Mouse (Mus musculus): ENCODE data around the gene Trim38. TPM values are rescaled to one million over a fixed set of nuclear protein-coding genes. Genes with fewer than 3 reads are reported as not detected.

Gene Trim38
- total RNA-seq, 2 experiments from 2014 or later = not detected

DNA sequence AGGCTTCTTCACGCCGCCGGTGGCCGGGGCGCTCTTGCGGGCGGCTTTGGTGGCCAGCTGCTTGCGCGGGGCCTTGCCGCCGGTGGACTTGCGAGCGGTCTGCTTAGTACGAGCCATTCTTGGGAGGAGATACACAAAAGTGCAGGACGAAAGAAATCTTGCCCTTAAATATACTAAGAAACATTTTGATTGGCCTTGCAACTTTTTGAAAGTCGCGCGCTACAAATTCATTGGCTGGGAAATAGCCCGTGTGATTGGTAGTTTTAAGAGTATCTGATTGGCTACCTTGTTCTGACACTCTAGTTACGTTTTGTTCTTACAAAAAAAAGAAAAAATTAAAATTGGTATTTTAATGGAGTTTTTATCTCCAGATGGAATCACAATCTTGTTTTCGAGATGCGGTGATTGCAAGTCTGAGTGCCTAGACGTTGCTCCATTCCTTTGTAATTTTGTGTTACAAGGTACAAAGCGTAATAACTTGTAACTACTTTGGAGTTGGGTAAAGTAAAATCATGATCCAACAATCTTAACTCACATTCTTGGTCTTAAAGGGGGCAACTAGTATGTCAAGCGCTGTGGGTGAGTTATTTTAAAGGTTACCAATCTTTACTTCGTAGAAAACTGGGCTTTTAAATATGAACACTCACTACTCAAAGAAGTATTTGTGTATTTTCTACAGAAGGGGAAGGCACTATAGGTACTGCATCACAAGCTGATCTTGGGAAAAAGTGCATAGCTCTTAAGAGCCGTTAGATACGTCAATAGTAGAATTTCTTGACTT, 24.1 kb upstream of the Trim38 start, which contains the start of gene Hist1h3c:
TSS of gene Hist1h3c (minus strand) at position 222 of the 781 bp plus-strand sequence.
- ATAC-seq (replicated peaks; ENCODE audit: low FRiP score, poor library complexity, severe bottlenecking) = peak; percentile 64

DNA sequence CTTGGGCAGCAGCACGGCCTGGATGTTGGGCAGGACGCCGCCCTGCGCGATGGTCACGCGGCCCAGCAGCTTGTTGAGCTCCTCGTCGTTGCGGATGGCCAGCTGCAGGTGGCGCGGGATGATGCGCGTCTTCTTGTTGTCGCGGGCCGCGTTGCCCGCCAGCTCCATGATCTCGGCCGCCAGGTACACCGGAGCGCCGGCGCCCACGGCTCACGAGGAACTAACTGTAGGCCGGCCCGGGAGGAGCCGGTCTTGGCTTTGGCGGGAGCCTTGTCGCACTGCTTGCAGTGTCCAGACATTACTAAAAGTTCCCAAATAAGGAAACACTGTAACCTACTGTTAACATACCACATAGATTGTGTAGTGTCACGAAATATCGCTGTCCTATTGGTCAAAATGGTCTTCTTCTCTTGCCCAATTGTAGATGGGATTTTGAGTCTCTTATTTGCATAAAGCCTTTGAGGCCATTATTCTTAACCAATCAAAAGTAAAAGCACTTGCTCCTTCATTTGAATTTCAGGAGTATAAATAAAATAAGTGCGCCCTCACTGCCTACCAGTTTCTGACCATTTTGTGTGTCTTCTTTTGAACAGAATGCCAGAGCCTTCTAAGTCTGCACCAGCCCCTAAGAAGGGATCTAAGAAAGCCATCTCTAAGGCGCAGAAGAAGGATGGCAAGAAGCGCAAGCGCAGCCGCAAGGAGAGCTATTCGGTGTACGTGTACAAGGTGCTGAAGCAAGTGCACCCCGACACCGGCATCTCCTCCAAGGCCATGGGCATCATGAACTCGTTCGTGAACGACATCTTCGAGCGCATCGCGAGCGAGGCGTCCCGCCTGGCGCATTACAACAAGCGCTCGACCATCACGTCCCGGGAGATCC, 23.3 kb upstream of the Trim38 start, which contains the start of gene Hist1h2bb:
TSS of gene Hist1h2bb (plus strand) at position 534 of the 880 bp plus-strand sequence.
- peak; percentile 76 for ATAC-seq (replicated peaks; ENCODE audit: low FRiP score, poor library complexity, severe bottlenecking)

DNA sequence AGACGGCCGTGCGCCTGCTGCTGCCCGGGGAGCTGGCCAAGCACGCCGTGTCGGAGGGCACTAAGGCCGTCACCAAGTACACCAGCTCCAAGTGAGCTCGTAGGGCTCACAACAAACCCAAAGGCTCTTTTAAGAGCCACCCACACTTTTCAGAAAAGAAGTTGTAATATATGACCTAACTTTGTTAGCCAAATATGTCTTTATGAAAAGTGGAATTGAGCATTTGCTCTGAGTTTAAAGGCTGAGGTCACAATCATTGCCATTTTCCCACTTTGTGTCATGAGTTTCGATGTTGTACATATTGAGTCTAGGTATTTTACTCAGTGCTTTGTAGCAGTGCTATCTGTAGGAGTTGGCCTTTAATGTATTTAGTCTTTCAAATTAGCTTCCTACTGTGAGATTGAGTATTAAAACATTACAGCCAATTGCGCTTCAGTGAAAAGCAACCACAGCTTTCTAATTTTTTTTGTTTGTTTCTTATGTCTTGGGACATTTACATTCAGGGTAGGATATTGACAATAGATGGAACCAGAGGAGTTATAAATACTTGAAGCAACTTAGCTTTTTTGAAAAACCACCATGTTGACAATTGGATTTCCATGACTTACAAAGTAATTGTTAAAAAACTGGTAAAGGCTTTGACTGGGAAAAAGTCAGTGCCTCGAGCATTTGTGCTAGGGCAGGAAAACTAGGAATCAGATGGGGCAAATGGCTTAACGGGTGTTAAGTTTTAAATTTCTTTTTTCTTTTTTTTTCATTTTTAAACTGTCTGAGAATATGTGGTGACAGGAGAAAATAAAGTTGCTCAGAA, 22.4 kb upstream of the Trim38 start:
- 0 out of 2 replicates have a peak, but pooled peaks have one; percentile 9 for ATAC-seq (replicated peaks; ENCODE audit: low FRiP score, poor library complexity, severe bottlenecking)

DNA sequence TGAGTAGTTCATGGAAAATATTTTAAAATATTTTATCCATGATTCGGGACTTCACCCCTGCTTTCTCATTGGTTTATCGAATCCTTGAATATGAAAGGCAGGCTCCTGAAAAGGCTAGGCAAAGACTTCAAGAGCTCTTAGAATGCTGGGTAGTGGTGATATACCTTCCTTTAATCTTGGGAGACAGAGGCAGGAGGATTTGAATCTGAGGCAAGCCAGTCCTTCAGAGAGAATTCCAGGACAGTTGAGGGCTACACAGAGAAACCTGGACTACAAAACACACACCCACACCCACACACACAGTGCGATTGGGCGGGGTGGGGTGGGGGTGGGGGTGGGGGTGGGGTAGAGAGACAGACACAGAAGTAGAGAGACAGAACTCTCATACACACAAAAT, 21.8 kb upstream of the Trim38 start:
- ATAC-seq (replicated peaks; ENCODE audit: low FRiP score, poor library complexity, severe bottlenecking) = no peak

DNA sequence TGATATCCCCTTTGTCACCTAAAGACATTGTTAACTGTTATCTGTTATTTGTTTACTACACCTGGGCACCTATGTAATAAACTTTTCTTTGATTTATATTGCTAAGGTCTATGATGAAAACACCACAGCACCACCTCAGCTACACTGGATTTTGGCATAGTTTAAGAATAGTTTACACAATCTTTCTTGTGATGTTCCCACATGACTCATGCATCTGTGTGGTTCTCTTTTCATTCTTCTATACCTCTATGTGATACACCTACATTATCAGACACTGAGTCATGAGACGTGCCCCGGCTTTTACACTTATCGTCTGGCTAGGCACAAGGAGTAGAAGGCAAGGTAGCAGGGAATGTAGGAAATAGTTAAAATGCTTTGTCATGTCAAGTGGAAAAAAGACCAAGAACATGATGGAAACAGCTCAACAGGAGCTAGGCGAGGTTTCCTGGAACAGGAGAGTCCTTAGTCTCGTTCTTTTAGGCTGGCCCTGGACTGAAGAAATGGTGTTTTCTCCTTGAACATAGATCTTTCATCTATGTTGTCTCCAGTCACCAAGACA, 20.1 kb upstream of the Trim38 start:
- no peak for ATAC-seq (replicated peaks; ENCODE audit: low FRiP score, poor library complexity, severe bottlenecking)

DNA sequence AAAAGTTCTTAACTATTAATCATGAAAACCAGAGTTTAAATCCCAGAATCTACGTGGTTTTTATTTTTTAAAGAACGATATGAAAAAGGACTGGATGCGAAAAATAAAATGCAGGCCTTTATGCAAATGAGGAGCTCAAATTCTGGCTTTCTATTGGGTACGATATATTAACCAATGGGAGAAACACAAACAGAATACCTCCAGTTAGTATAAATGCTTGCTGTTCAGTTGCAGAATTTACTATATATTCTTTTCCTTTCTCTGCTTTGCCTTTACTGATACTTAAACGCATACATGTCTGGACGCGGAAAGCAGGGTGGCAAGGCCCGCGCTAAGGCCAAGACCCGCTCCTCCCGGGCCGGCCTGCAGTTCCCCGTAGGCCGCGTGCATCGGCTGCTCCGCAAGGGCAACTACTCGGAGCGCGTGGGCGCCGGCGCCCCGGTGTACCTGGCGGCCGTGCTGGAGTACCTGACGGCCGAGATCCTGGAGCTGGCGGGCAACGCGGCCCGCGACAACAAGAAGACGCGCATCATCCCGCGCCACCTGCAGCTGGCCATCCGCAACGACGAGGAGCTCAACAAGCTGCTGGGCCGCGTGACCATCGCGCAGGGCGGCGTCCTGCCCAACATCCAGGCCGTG, 18.8 kb upstream of the Trim38 start, which contains the start of gene Hist1h2ab:
TSS of gene Hist1h2ab (plus strand) at position 288 of the 639 bp plus-strand sequence.
- ATAC-seq (replicated peaks; ENCODE audit: low FRiP score, poor library complexity, severe bottlenecking) = peak; percentile 63

DNA sequence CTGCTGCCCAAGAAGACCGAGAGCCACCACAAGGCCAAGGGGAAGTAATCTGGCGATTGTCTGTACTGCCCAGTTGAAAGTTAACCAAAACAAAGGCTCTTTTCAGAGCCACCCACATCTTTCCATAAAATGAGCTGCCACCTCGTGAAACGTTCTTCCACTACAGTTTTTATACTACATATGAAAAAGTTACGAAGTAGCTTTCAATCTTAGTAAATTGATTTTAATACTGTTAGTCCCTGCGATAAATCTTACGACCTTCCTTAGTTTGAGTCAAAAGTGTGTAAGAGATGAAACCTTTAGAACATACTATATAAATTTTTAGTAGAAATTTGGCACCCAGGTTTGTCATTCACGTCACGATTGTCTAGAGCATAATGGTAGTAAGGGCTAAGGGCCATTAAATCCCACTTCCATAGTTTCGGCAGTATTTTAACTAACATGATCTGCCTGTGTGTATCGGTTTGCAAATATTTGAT, 18.2 kb upstream of the Trim38 start:
- peak; percentile 13; the same call in 1 of the 2 replicates for ATAC-seq (replicated peaks; ENCODE audit: low FRiP score, poor library complexity, severe bottlenecking)

DNA sequence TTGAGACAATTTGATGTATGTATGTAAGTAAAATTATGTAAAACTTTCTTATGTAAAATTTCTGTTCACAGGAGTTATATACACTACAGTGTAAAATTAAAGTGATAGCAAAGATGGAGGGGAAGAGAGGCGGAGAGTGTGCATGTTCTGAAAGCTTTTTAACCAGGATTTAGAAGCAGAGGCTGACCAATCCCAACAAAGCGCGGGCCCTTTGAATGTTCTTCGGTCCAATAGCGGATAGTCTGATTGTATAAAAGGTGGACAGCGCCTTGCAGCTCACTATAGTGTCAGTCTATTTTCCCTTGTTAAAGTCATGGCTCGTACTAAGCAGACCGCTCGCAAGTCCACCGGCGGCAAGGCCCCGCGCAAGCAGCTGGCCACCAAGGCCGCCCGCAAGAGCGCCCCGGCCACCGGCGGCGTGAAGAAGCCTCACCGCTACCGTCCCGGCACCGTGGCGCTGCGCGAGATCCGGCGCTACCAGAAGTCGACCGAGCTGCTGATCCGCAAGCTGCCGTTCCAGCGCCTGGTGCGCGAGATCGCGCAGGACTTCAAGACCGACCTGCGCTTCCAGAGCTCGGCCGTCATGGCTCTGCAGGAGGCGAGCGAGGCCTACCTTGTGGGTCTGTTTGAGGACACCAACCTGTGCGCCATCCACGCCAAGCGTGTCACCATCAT, 17.5 kb upstream of the Trim38 start, which contains the start of gene Hist1h3b:
TSS of gene Hist1h3b (plus strand) at position 201 of the 675 bp plus-strand sequence.
- ATAC-seq (replicated peaks; ENCODE audit: low FRiP score, poor library complexity, severe bottlenecking) = peak; percentile 67

DNA sequence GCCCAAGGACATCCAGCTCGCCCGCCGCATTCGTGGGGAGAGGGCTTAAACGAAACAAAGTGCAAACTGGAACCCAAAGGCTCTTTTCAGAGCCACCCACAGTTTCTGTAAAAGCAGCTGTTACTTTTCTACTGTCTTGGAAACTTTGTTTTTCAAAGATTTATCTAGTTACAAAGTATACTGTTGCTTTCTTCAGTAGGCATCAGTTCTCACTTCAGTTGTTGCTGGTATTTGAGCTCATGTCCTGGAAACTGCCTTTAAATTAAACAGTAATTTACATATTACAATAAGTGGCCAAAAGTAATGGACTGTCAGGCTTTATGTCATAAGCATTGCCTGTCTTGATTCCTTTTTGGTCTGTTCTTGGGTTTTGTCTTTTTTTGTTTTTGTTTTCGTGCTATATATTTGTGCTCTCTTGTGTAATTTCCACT, 17.0 kb upstream of the Trim38 start:
- ATAC-seq (replicated peaks; ENCODE audit: low FRiP score, poor library complexity, severe bottlenecking) = no peak

DNA sequence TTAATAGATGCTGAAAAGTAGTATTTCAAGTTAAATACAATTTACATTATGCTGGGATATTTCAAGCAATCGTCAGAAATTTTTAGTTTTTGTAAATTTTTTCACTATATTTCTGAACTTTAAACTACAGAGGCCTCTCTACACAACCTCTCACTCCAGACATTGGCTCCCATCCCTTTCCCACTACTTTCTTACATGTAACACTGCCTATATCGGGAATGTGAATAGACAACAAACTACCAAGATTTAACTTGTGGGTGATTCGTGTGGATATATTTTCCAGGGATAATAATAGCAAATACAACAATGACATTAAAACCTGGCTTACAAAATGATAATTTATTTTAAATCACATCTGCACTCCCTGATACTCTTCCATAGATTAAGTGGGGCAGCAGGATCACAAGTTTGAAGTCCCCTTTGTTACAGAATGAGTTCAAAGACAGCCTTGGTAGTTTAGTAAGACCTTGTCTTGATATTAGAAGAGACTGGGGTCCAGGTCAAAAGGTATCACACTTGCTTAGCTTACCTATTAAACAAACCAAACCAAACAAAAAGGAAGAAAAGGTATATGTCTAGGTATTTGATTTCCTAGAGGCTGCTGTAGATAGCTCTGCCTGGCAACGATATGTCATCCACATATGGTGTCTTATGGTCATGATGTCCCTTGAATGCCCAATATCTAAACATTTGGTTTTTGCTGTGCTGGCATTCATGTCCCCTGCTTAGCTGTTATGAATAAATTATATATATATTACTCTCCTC, 16.2 kb upstream of the Trim38 start:
- no peak for ATAC-seq (replicated peaks; ENCODE audit: low FRiP score, poor library complexity, severe bottlenecking)

DNA sequence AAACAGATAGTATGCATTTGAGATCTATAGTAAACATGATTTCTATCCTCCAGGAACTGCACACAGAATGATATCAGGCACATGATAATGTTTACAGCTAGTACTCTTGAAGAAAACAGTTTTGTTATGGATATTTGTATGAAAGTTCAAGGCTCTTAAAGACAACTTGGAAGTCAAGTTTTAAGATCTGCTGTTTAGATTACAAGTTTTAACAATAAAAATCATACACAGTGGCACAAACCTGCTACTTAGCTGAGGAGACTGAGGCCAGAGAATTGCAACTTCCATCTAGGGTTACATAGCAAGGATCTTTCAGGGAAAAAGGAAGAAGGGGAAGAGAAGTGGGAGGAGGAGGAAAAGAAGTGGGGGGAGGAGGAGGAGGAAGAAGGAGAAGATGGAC, 14.7 kb upstream of the Trim38 start:
- no peak for ATAC-seq (replicated peaks; ENCODE audit: low FRiP score, poor library complexity, severe bottlenecking)

DNA sequence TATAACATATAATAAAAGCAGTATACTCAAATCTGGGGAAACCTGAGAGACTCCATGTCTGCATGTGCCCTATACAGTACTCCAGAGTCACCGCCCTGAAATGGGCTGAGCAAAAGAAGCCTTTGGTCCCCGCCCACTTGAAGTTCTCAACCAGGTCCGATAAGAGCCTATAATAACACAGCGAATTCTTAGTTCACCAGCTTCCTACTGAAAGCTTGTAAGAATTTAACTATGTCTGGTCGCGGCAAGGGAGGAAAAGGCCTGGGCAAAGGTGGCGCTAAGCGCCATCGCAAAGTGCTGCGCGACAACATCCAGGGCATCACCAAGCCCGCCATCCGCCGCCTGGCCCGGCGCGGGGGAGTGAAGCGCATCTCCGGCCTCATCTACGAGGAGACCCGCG, 12.9 kb upstream of the Trim38 start, which contains the start of gene Hist1h4b:
TSS of gene Hist1h4b (plus strand) at position 224 of the 400 bp plus-strand sequence.
- peak; percentile 61 for ATAC-seq (replicated peaks; ENCODE audit: low FRiP score, poor library complexity, severe bottlenecking)

DNA sequence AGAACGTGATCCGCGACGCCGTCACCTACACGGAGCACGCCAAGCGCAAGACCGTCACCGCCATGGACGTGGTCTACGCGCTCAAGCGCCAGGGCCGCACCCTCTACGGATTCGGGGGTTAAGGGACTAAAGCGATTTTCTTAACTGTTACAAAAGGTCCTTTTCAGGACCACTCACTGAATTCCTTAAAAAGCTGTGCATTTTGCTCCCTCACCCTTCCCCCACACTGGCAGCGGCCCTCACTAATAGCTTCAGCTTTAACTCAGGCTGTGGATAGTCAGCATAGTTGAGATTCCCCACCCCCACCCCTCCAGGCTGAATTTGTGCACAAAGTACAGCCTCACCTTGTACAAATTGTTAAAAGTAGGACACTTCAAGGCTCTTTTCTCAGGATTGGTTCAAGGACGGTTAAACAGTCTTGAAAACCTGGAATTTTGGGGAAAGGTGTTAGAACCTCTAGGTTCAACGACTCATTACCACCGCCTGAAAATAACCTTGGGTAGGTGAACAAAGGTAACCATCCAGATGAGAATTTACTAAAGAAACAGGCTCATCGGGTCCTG, 12.4 kb upstream of the Trim38 start:
- ATAC-seq (replicated peaks; ENCODE audit: low FRiP score, poor library complexity, severe bottlenecking) = peak; percentile 32

DNA sequence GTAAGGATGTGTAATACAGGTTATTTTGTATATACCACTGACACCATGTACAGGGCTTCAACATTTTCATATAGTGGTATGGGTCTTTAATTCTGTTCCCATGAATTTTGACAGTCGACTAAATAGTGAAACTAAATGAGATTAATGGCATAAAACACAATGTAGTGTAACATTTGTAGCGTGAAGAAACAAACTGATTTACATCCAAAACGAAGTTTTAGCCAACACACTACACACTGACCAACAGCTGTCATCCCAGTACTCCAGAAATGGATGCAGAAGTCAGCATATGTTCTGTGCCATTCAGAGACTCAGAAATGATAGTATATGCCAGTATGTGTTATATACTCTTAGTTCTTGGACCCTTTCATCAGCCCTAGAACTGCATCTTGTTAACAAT, 11.8 kb upstream of the Trim38 start:
- ATAC-seq (replicated peaks; ENCODE audit: low FRiP score, poor library complexity, severe bottlenecking) = no peak

DNA sequence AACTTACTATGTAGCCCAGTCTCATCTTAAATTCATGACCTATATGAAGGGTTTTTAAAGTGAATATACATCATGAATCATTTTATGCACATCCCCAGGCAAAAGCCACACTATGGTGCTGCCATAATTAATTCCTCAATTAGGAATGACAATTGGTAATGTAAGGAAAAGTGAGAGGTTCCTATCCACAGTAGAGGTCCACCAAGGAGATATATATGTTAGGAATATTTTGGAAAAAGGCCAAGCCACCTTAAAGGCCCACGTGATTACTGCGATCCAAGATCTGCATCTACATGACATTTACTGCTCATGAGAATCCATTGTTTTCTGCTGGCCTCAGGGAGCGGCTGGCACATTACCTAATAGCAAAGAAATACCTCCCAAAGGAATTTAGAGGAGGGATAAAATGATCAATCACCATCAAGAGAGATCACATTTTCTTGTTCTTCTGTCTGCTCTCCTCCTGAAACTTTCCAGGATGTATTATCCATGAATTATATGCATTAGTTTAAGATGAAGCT, 10.4 kb upstream of the Trim38 start:
- ATAC-seq (replicated peaks; ENCODE audit: low FRiP score, poor library complexity, severe bottlenecking) = no peak

DNA sequence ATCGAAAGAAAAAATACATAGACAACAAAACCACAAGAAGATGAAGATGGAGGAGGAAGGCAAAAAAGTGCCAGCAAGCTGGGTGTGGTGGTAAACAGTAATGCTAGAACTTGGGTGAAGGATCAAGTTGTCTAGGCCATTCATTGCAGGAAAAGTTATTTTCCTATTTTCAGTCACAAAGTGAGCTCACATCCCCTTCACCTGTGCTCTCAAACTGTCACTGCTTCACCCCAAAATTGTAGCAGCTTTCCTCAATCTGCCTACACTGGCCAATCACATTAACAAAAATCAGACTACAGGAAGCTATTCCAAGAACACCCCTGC, 9.8 kb upstream of the Trim38 start:
- no peak for ATAC-seq (replicated peaks; ENCODE audit: low FRiP score, poor library complexity, severe bottlenecking)

All from erythroblast, adult 5-6 weeks (primary cell).